Mouse (Mus musculus): ENCODE measurements around the gene Ddx19b.

DNA sequence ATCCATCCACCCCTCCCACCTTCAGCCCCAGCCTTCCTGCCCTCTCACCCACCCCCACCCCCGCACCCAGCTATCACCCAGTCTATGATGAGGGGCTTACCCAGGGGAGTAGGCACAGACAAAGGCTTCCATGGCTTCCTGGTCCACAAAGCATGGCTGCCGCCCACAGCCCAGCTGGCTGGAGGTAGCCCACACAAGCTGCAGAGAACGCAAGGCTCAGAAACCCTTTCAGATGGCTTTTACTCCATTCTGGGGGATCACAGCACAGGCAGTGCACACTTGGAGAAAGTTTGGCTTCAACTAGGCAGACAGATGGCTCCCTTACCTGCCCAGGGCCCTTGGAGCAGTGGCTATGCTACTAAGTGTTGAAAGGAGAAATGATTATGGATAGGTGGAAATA, 44.4 kb upstream of the Ddx19b start:
- TF ChIP-seq POLR2A (IDR thresholded peaks at IDR 0.05; ENCODE audit: low read depth, low read length) (no peak), CTCF (conservative IDR thresholded peaks at IDR 0.05 in 1 of 2, IDR thresholded peaks at IDR 0.05 in 1 of 2; ENCODE audit: low read depth in 2 of 2, low read length in 2 of 2) (no peak), USF1 (IDR thresholded peaks at IDR 0.05; ENCODE audit: low read depth, low read length) (no peak), NRF1 (IDR thresholded peaks at IDR 0.05; ENCODE audit: low read depth, low read length) (no peak), HCFC1 (IDR thresholded peaks at IDR 0.05; ENCODE audit: low read depth, low read length) (no peak), EP300 (IDR thresholded peaks at IDR 0.05; ENCODE audit: low read length) (no peak), MEF2A (IDR thresholded peaks at IDR 0.05; ENCODE audit: borderline replicate concordance, low read depth, low read length) (no peak), POLR2AphosphoS2 (IDR thresholded peaks at IDR 0.05; ENCODE audit: low read depth, low read length) (no peak), ETS1 (conservative IDR thresholded peaks at IDR 0.05; ENCODE audit: low read depth, low read length) (no peak), CHD2 (IDR thresholded peaks at IDR 0.05; ENCODE audit: low read length) (no peak), E2F4 (IDR thresholded peaks at IDR 0.05; ENCODE audit: insufficient replicate concordance, low read depth, low read length) (no peak), MAX (IDR thresholded peaks at IDR 0.05; ENCODE audit: low read length) (no peak), KAT2A (IDR thresholded peaks at IDR 0.05; ENCODE audit: insufficient replicate concordance, low read length) (no peak), UBTF (IDR thresholded peaks at IDR 0.05; ENCODE audit: low read depth, low read length) (no peak)

All from CH12.LX (cell line).